Mouse (Mus musculus) gastrocnemius, adult 18-20 months (tissue): ENCODE measurements around the gene Tmub2. TPM values are rescaled to one million over a fixed set of nuclear protein-coding genes. Genes with fewer than 3 reads are reported as not detected.
"Not testable (repeated sequence)": the region's sequence is repeated elsewhere in the genome, so short reads cannot be mapped to it uniquely, and the experiment has no call there.

Experiments
- DNase-seq: peaks from one replicate; pipeline ENCODE4 v3.0.0; 2021; ENCODE audit warnings: low spot score
- total RNA-seq, 2 experiments: library from RNA; stranded (reverse); gene quantifications; 2 replicates each; pipeline ENCODE4 v1.2.3; 2021

The Tmub2 gene
- total RNA-seq, 2 experiments from 2014 or later, result 14.6 to 15.8 TPM

GRCm38 (mm10) chr11:102276411-102276915 is 8.3 kb upstream of the Tmub2 start:
- DNase-seq, result no peak

- DNase-seq, result no peak
These were observed 7.0 kb upstream of the Tmub2 start for GRCm38 (mm10) chr11:102277754-102278153.

GRCm38 (mm10) chr11:102279595-102279994 is 5.1 kb upstream of the Tmub2 start:
- peak; percentile 72 for DNase-seq

GRCm38 (mm10) chr11:102280267-102280666 is 4.5 kb upstream of the Tmub2 start:
- not testable (repeated sequence) for DNase-seq

- no peak for DNase-seq
These were observed 809 bp upstream of the Tmub2 start for GRCm38 (mm10) chr11:102283922-102284321.

GRCm38 (mm10) chr11:102285095-102285834 is 534 bp downstream of the Tmub2 start:
- DNase-seq, result no peak

GRCm38 (mm10) chr11:102287485-102287884 is 2.8 kb downstream of the Tmub2 start:
- DNase-seq, result no peak

- DNase-seq, result no peak
These were observed 3.5 kb downstream of the Tmub2 start for GRCm38 (mm10) chr11:102288027-102288804.

GRCm38 (mm10) chr11:102288913-102289312 is 4.2 kb downstream of the Tmub2 start:
- DNase-seq, result no peak

- DNase-seq, result no peak
These were observed 4.9 kb downstream of the Tmub2 start for GRCm38 (mm10) chr11:102289511-102290100.

- DNase-seq, result no peak
These were observed 5.4 kb downstream of the Tmub2 start for GRCm38 (mm10) chr11:102290141-102290540.

GRCm38 (mm10) chr11:102291051-102291535 is 6.4 kb downstream of the Tmub2 start:
- no peak for DNase-seq

GRCm38 (mm10) chr11:102293971-102294370 is 9.2 kb downstream of the Tmub2 start:
- no peak for DNase-seq

- DNase-seq, result no peak
These were observed 9.7 kb downstream of the Tmub2 start for GRCm38 (mm10) chr11:102294416-102294815.

GRCm38 (mm10) chr11:102294887-102295597 is 10.3 kb downstream of the Tmub2 start:
- DNase-seq, result no peak

GRCm38 (mm10) chr11:102295598-102296471 is 11.1 kb downstream of the Tmub2 start:
- no peak for DNase-seq

GRCm38 (mm10) chr11:102296491-102297472 is 12.1 kb downstream of the Tmub2 start, which contains the start of gene Atxn7l3:
Gene Atxn7l3, minus strand, starts transcription at chr11:102296631.
- DNase-seq, result peak; percentile 99

- no peak for DNase-seq
These were observed 13.1 kb downstream of the Tmub2 start for GRCm38 (mm10) chr11:102297577-102298556.
